Comparison of ENCODE assay signal across 16 mouse cellular contexts in genomic region chr19:4937444-4938310, GRCm38 (mm10). TPM values are rescaled to one million over a fixed set of nuclear protein-coding genes. Genes with fewer than 3 reads are reported as not detected.
DNase-seq lines count a peak whose midpoint lies in the region; ATAC-seq lines count a peak whose summit lies in the region.
"Had no signal": no experiment of that assay in that cellular context is flagged by ENCODE, and none has a peak within 500 bp of the region (broad histone marks: within the 10 kb centered on the region; RNA-seq: fewer than 3 reads in every experiment).

No protein-coding gene starts in this region.

- ATAC-seq in megakaryocyte-erythroid progenitor cell, adult 5-6 weeks (replicated peaks; ENCODE audit: low FRiP score, low TSS enrichment, poor library complexity, severe bottlenecking): peak; percentile 39; the same call in 1 of the 2 replicates
- ATAC-seq: hindbrain, embryonic 16.5 days; liver, postnatal 0 days had no signal

- DNase-seq in cerebellum, adult 11-12 months: peak; percentile 45
- DNase-seq in cerebellum, adult 9-11 months: no peak
- DNase-seq in lung, postnatal 10 days: peak; percentile 13
- DNase-seq in lung, postnatal 14 days: no peak
- peak; percentile 68 to 85 for DNase-seq in cerebellum, postnatal 14 days
- no peak for DNase-seq in right cerebral cortex, postnatal 14 days
- no peak for DNase-seq in neural tube, embryonic 10.5 days (ENCODE audit: extremely low spot score, low spot score)
- DNase-seq: heart, postnatal 36 days; kidney, adult 11 months; kidney, postnatal 14 days; liver, postnatal 0 days; lung, postnatal 36 days; retina, postnatal 1 day had no signal

RNA-seq across cellular contexts. Expression of gene Peli3, which starts 5.2 kb away (rescaled TPM):
- total RNA-seq in megakaryocyte-erythroid progenitor cell, adult 5-6 weeks (2014; fragmentation: Nextera tagmentation): 1.1 TPM in 1 of 2 replicates, not detected in the other
- not detected in 2 replicates for total RNA-seq in megakaryocyte-erythroid progenitor cell, adult 5-6 weeks (2017)

RNA-seq across cellular contexts. Expression of gene Dpp3, which starts 9.6 kb away (rescaled TPM):
- 53.8 and 62.2 TPM in 2 replicates for total RNA-seq in megakaryocyte-erythroid progenitor cell, adult 5-6 weeks (2014; fragmentation: Nextera tagmentation)
- total RNA-seq in megakaryocyte-erythroid progenitor cell, adult 5-6 weeks (2017): 40.7 and 51.4 TPM in 2 replicates

RNA-seq across cellular contexts. Expression of gene Mrpl11, which starts 24.3 kb away (rescaled TPM):
- 58.5 and 60.3 TPM in 2 replicates for total RNA-seq in megakaryocyte-erythroid progenitor cell, adult 5-6 weeks (2014; fragmentation: Nextera tagmentation)
- total RNA-seq in megakaryocyte-erythroid progenitor cell, adult 5-6 weeks (2017): 41.4 and 91.0 TPM in 2 replicates

RNA-seq across cellular contexts. Expression of gene Bbs1, which starts 31.2 kb away (rescaled TPM):
- 1.5 and 2.5 TPM in 2 replicates for total RNA-seq in megakaryocyte-erythroid progenitor cell, adult 5-6 weeks (2014; fragmentation: Nextera tagmentation)
- total RNA-seq in megakaryocyte-erythroid progenitor cell, adult 5-6 weeks (2017): 0.65 TPM in 1 of 2 replicates, not detected in the other

RNA-seq across cellular contexts. Expression of gene Npas4, which starts 52.4 kb away (rescaled TPM):
- not detected in 2 replicates for total RNA-seq in megakaryocyte-erythroid progenitor cell, adult 5-6 weeks (2014; fragmentation: Nextera tagmentation)
- total RNA-seq in megakaryocyte-erythroid progenitor cell, adult 5-6 weeks (2017): not detected in 2 replicates
- total RNA-seq: granulocyte monocyte progenitor cell, adult 5-6 weeks; heart, postnatal 36 days had no signal

Comparison
In these comparisons a context has a peak if more than half of its experiments do, and no peak if none do; other contexts are left out.
1. DNase-seq: peak in cerebellum, adult 11-12 months (single experiment), lung, postnatal 10 days (single experiment) and cerebellum, postnatal 14 days (2 of 2); none in cerebellum, adult 9-11 months (single experiment), lung, postnatal 14 days (single experiment), right cerebral cortex, postnatal 14 days (single experiment) and neural tube, embryonic 10.5 days (single experiment).